ENCODE assay signal across 10 mouse cellular contexts in genomic region chr9:52940964-52941636, GRCm38 (mm10).
DNase-seq lines count a peak whose midpoint lies in the region; ATAC-seq and TF ChIP-seq lines count a peak whose summit lies in the region.
"Had no signal": no experiment of that assay in that cellular context is flagged by ENCODE, and none has a peak within 500 bp of the region (broad histone marks: within the 10 kb centered on the region; RNA-seq: fewer than 3 reads in every experiment).

No protein-coding gene starts in this region.

- WGBS in forebrain, embryonic 13.5 days = 22% methylated on average over 11 of the region's 11 CpGs
- 62% methylated on average over 11 of the region's 11 CpGs for WGBS in forebrain, embryonic 10.5 days
- 41% methylated on average over 11 of the region's 11 CpGs for WGBS in embryonic facial prominence, embryonic 11.5 days
- 24% methylated on average over 11 of the region's 11 CpGs for WGBS in lung, adult 2 months
- 32% methylated on average over 11 of the region's 11 CpGs for WGBS in stomach, embryonic 15.5 days

- peak overlapping the region; percentile 77 for H3K27ac ChIP-seq in forebrain, embryonic 13.5 days
- H3K27ac ChIP-seq in forebrain, embryonic 10.5 days = no peak overlapping the region
- no peak overlapping the region for H3K27ac ChIP-seq in embryonic facial prominence, embryonic 11.5 days (replicated peaks; ENCODE audit: low read depth, low read length)
- H3K27ac ChIP-seq in stomach, embryonic 15.5 days = no peak overlapping the region
- H3K27ac ChIP-seq: embryonic facial prominence, embryonic 15.5 days; liver, embryonic 13.5 days had no signal

- H3K9me3 ChIP-seq in forebrain, embryonic 13.5 days (replicated peaks) = no peaks in the 10 kb centered on the region
- no peaks in the 10 kb centered on the region for H3K9me3 ChIP-seq in forebrain, embryonic 10.5 days
- H3K9me3 ChIP-seq in embryonic facial prominence, embryonic 11.5 days (replicated peaks; ENCODE audit: control insufficient read depth, low read length) = no peaks in the 10 kb centered on the region
- H3K9me3 ChIP-seq in stomach, embryonic 15.5 days = no peaks in the 10 kb centered on the region
- H3K9me3 ChIP-seq: embryonic facial prominence, embryonic 15.5 days; liver, embryonic 13.5 days had no signal

- H3K27me3 ChIP-seq in forebrain, embryonic 13.5 days = no peaks in the 10 kb centered on the region
- H3K27me3 ChIP-seq in forebrain, embryonic 10.5 days (ENCODE audit: poor library complexity, severe bottlenecking) = no peaks in the 10 kb centered on the region
- H3K27me3 ChIP-seq in embryonic facial prominence, embryonic 11.5 days (ENCODE audit: control insufficient read depth, insufficient read depth, low read length) = no peaks in the 10 kb centered on the region
- no peaks in the 10 kb centered on the region for H3K27me3 ChIP-seq in stomach, embryonic 15.5 days (replicated peaks)
- H3K27me3 ChIP-seq: embryonic facial prominence, embryonic 15.5 days; liver, embryonic 13.5 days had no signal

- no peak overlapping the region for H3K9ac ChIP-seq in forebrain, embryonic 13.5 days
- no peak overlapping the region for H3K9ac ChIP-seq in embryonic facial prominence, embryonic 11.5 days (replicated peaks; ENCODE audit: low read length)
- no peak overlapping the region for H3K9ac ChIP-seq in stomach, embryonic 15.5 days
- H3K9ac ChIP-seq: embryonic facial prominence, embryonic 15.5 days; liver, embryonic 13.5 days had no signal

- no peak for TF ChIP-seq POLR2A in lung, adult 2 months (IDR thresholded peaks at IDR 0.05; ENCODE audit: borderline replicate concordance, extremely low read depth, low read depth, low read length)

- no peak for TF ChIP-seq CTCF in lung, adult 2 months (IDR thresholded peaks at IDR 0.05; ENCODE audit: insufficient read depth, low read length)

- no peak overlapping the region for H3K4me3 ChIP-seq in forebrain, embryonic 13.5 days
- H3K4me3 ChIP-seq in forebrain, embryonic 10.5 days = no peak overlapping the region
- no peak overlapping the region for H3K4me3 ChIP-seq in embryonic facial prominence, embryonic 11.5 days (ENCODE audit: low read depth, low read length)
- no peak overlapping the region for H3K4me3 ChIP-seq in lung, adult 2 months (replicated peaks; ENCODE audit: extremely low read depth, low read depth, low read length)
- no peak overlapping the region for H3K4me3 ChIP-seq in stomach, embryonic 15.5 days (replicated peaks)
- H3K4me3 ChIP-seq: embryonic facial prominence, embryonic 15.5 days; liver, embryonic 13.5 days had no signal

- no peaks in the 10 kb centered on the region for H3K36me3 ChIP-seq in forebrain, embryonic 13.5 days (ENCODE audit: poor library complexity, severe bottlenecking)
- H3K36me3 ChIP-seq in forebrain, embryonic 10.5 days (replicated peaks) = no peaks in the 10 kb centered on the region
- H3K36me3 ChIP-seq in embryonic facial prominence, embryonic 11.5 days (replicated peaks; ENCODE audit: control insufficient read depth, insufficient read depth, low read depth, low read length) = no peaks in the 10 kb centered on the region
- H3K36me3 ChIP-seq in stomach, embryonic 15.5 days = no peaks in the 10 kb centered on the region
- H3K36me3 ChIP-seq: embryonic facial prominence, embryonic 15.5 days; liver, embryonic 13.5 days had no signal

- peaks cover 13% of the 10 kb centered on the region for H3K4me1 ChIP-seq in forebrain, embryonic 13.5 days
- peaks cover 14% of the 10 kb centered on the region for H3K4me1 ChIP-seq in forebrain, embryonic 10.5 days
- no peaks in the 10 kb centered on the region for H3K4me1 ChIP-seq in embryonic facial prominence, embryonic 11.5 days (ENCODE audit: control insufficient read depth, insufficient read depth, low read length)
- H3K4me1 ChIP-seq in lung, adult 2 months (ENCODE audit: control insufficient read depth, insufficient read depth, low read length) = peaks cover 8% of the 10 kb centered on the region
- peaks cover 7% of the 10 kb centered on the region; the same call in 1 of the 2 replicates for H3K4me1 ChIP-seq in stomach, embryonic 15.5 days
- H3K4me1 ChIP-seq: liver, embryonic 13.5 days had no signal

- ATAC-seq in forebrain, embryonic 13.5 days = peak; percentile 90
- ATAC-seq in embryonic facial prominence, embryonic 11.5 days (replicated peaks; ENCODE audit: insufficient number of reproducible peaks, low FRiP score, low TSS enrichment, low read depth) = peak; percentile 67
- no peak for ATAC-seq in stomach, embryonic 15.5 days (ENCODE audit: insufficient read depth, low FRiP score, low read depth)

- no peak for DNase-seq in forebrain, embryonic 10.5 days (ENCODE audit: extremely low spot score, low spot score)
- DNase-seq in adipocyte (ENCODE audit: low spot score) = peak; percentile 11
- DNase-seq in embryonic facial prominence, embryonic 11.5 days (ENCODE audit: low spot score) = peak; percentile 19
- peak; percentile 8 for DNase-seq in lung, adult 2 months
- no peak for DNase-seq in layer of hippocampus, adult 11-12 months (ENCODE audit: low spot score)
- no peak for DNase-seq in spleen, postnatal 14 days (ENCODE audit: low spot score in 2 of 2)
- DNase-seq: liver, embryonic 13.5 days had no signal

- H3K4me2 ChIP-seq in forebrain, embryonic 13.5 days = peak overlapping the region; percentile 30
- no peak overlapping the region for H3K4me2 ChIP-seq in embryonic facial prominence, embryonic 11.5 days (ENCODE audit: low read depth, low read length)
- peak overlapping the region; percentile 14; the same call in 1 of the 2 replicates for H3K4me2 ChIP-seq in stomach, embryonic 15.5 days
- H3K4me2 ChIP-seq: embryonic facial prominence, embryonic 15.5 days; liver, embryonic 13.5 days had no signal

Comparison
In these comparisons a context has a peak if more than half of its experiments do, and no peak if none do; other contexts are left out.
1. DNase-seq: peak in adipocyte (single experiment), embryonic facial prominence, embryonic 11.5 days (single experiment) and lung, adult 2 months (single experiment); none in forebrain, embryonic 10.5 days (single experiment), layer of hippocampus, adult 11-12 months (single experiment) and spleen, postnatal 14 days (0 of 2).